Mouse (Mus musculus) T-helper 1 cell (primary cell): ENCODE measurements at regions not wholly inside any gene's neighbourhood (a gene's known extent, or its start where the extent isn't known, plus 50 kb on each side); places are given as distances from the start of the nearest gene placed in this dataset.

Source experiments
- in situ Hi-C: fragments of 300-600 bp; cut with MboI, MseI; formaldehyde crosslinking; loops from one replicate; pipeline ENCODE4 v1.15.1; 2025; ENCODE audit warnings: high pct_unique_total_duplicates

GRCm38 (mm10) chr10:56587205-56587604 is 210.1 kb downstream of the Gja1 start:
- in situ Hi-C loops = no loop called here

- in situ Hi-C loops = no loop called here
Observed at GRCm38 (mm10) chr10:56597382-56597781, 220.3 kb downstream of the Gja1 start.

- in situ Hi-C loops = no loop called here
Observed at GRCm38 (mm10) chr10:56598191-56598590, 221.1 kb downstream of the Gja1 start.

GRCm38 (mm10) chr10:56599923-56600322 is 222.8 kb downstream of the Gja1 start:
- in situ Hi-C loops = no loop called here

GRCm38 (mm10) chr10:56611564-56612288 is 234.6 kb downstream of the Gja1 start:
- in situ Hi-C loops = no loop called here

- in situ Hi-C loops = no loop called here
Observed at GRCm38 (mm10) chr10:56642656-56643055, 265.5 kb downstream of the Gja1 start.

- in situ Hi-C loops = no loop called here
Observed at GRCm38 (mm10) chr10:56643376-56644135, 266.4 kb downstream of the Gja1 start.

GRCm38 (mm10) chr10:56660501-56660900 is 283.4 kb downstream of the Gja1 start:
- in situ Hi-C loops = no loop called here

- in situ Hi-C loops = no loop called here
Observed at GRCm38 (mm10) chr10:56673919-56674318, 296.8 kb downstream of the Gja1 start.

- in situ Hi-C loops = no loop called here
Observed at GRCm38 (mm10) chr10:56682901-56683300, 305.8 kb downstream of the Gja1 start.

- in situ Hi-C loops = no loop called here
Observed at GRCm38 (mm10) chr10:56685655-56686250, 308.6 kb downstream of the Gja1 start.

GRCm38 (mm10) chr10:56691467-56691866 is 314.3 kb downstream of the Gja1 start:
- in situ Hi-C loops = no loop called here

- in situ Hi-C loops = no loop called here
Observed at GRCm38 (mm10) chr10:56695100-56695499, 318.0 kb downstream of the Gja1 start.

- in situ Hi-C loops = no loop called here
Observed at GRCm38 (mm10) chr10:56700126-56700525, 323.0 kb downstream of the Gja1 start.

- in situ Hi-C loops = no loop called here
Observed at GRCm38 (mm10) chr10:56708411-56708810, 331.3 kb downstream of the Gja1 start.

GRCm38 (mm10) chr10:56708886-56709285 is 331.8 kb downstream of the Gja1 start:
- in situ Hi-C loops = no loop called here

GRCm38 (mm10) chr10:56712611-56713105 is 335.5 kb downstream of the Gja1 start:
- in situ Hi-C loops = no loop called here

- in situ Hi-C loops = loop anchor here (10.0 kb wide), 1 partner anchor 212 kb away; no protein-coding TSS in a partner anchor
Observed at GRCm38 (mm10) chr10:56737073-56737472, 359.9 kb downstream of the Gja1 start.

GRCm38 (mm10) chr10:56739621-56740020 is 362.5 kb downstream of the Gja1 start:
- in situ Hi-C loops = loop anchor here (10.0 kb wide), 1 partner anchor 215 kb away; no protein-coding TSS in a partner anchor

GRCm38 (mm10) chr10:56752134-56752533 is 375.0 kb downstream of the Gja1 start:
- in situ Hi-C loops = no loop called here

GRCm38 (mm10) chr10:56753576-56753975 is 376.4 kb downstream of the Gja1 start:
- in situ Hi-C loops = no loop called here

- in situ Hi-C loops = no loop called here
Observed at GRCm38 (mm10) chr10:56754546-56755175, 377.5 kb downstream of the Gja1 start.
